Mouse (Mus musculus): ENCODE data around the gene Cnih4.

Gene Cnih4

GRCm38 (mm10) chr1:181143950-181144836, at the start of gene Cnih4, which contains the start of gene Nvl:
TSS of gene Cnih4 (plus strand) at chr1:181144693.
TSS of gene Nvl (minus strand) at chr1:181144204.
- DNase-seq (ENCODE audit: low read depth, low spot score): peak; percentile 97

GRCm38 (mm10) chr1:181117112-181117511, 27.4 kb upstream of the Cnih4 start:
- DNase-seq (ENCODE audit: low read depth, low spot score): no peak

GRCm38 (mm10) chr1:181124145-181124544, 20.3 kb upstream of the Cnih4 start:
- DNase-seq (ENCODE audit: low read depth, low spot score): no peak

- no peak for DNase-seq (ENCODE audit: low read depth, low spot score)
These were observed 18.6 kb upstream of the Cnih4 start for GRCm38 (mm10) chr1:181125916-181126315.

GRCm38 (mm10) chr1:181126766-181127165, 17.7 kb upstream of the Cnih4 start:
- no peak for DNase-seq (ENCODE audit: low read depth, low spot score)

- no peak for DNase-seq (ENCODE audit: low read depth, low spot score)
These were observed 12.6 kb upstream of the Cnih4 start for GRCm38 (mm10) chr1:181131915-181132314.

GRCm38 (mm10) chr1:181138730-181139129, 5.8 kb upstream of the Cnih4 start:
- no peak for DNase-seq (ENCODE audit: low read depth, low spot score)

- no peak for DNase-seq (ENCODE audit: low read depth, low spot score)
These were observed 914 bp upstream of the Cnih4 start for GRCm38 (mm10) chr1:181143609-181143949.

GRCm38 (mm10) chr1:181144966-181145365, 473 bp downstream of the Cnih4 start:
- no peak for DNase-seq (ENCODE audit: low read depth, low spot score)

GRCm38 (mm10) chr1:181146187-181146586, 1.7 kb downstream of the Cnih4 start:
- no peak for DNase-seq (ENCODE audit: low read depth, low spot score)

GRCm38 (mm10) chr1:181148540-181148939, 4.0 kb downstream of the Cnih4 start:
- no peak for DNase-seq (ENCODE audit: low read depth, low spot score)

- DNase-seq (ENCODE audit: low read depth, low spot score): no peak
These were observed 5.0 kb downstream of the Cnih4 start for GRCm38 (mm10) chr1:181149373-181150017.

GRCm38 (mm10) chr1:181150431-181150826, 5.9 kb downstream of the Cnih4 start:
- DNase-seq (ENCODE audit: low read depth, low spot score): no peak

GRCm38 (mm10) chr1:181150827-181151534, 6.5 kb downstream of the Cnih4 start:
- peak; percentile 79 for DNase-seq (ENCODE audit: low read depth, low spot score)

GRCm38 (mm10) chr1:181151541-181151940, 7.0 kb downstream of the Cnih4 start:
- DNase-seq (ENCODE audit: low read depth, low spot score): no peak

GRCm38 (mm10) chr1:181167816-181168215, 23.3 kb downstream of the Cnih4 start:
- DNase-seq (ENCODE audit: low read depth, low spot score): no peak

GRCm38 (mm10) chr1:181168377-181168776, 23.9 kb downstream of the Cnih4 start:
- no peak for DNase-seq (ENCODE audit: low read depth, low spot score)

- no peak for DNase-seq (ENCODE audit: low read depth, low spot score)
These were observed 25.7 kb downstream of the Cnih4 start for GRCm38 (mm10) chr1:181170210-181170609.

- DNase-seq (ENCODE audit: low read depth, low spot score): no peak
These were observed 44.4 kb downstream of the Cnih4 start for GRCm38 (mm10) chr1:181188925-181189324.

GRCm38 (mm10) chr1:181199446-181199845, 55.0 kb downstream of the Cnih4 start:
- no peak for DNase-seq (ENCODE audit: low read depth, low spot score)

GRCm38 (mm10) chr1:181210147-181210546, 65.7 kb downstream of the Cnih4 start:
- no peak for DNase-seq (ENCODE audit: low read depth, low spot score)

Measured in brain, embryonic 18.5 days (tissue).